Mouse (Mus musculus) ZHBTc4 (cell line): ENCODE measurements around the gene Mboat1.

ENCODE experiments used
- DNase-seq: peaks from one replicate; pipeline ENCODE4 v3.0.0-alpha.2; 2011; ENCODE audit warnings: low read depth, low spot score

Mboat1 gene

GRCm38 (mm10) chr13:30185959-30186358, 49.7 kb downstream of the Mboat1 start:
- DNase-seq = peak; percentile 67

DNA sequence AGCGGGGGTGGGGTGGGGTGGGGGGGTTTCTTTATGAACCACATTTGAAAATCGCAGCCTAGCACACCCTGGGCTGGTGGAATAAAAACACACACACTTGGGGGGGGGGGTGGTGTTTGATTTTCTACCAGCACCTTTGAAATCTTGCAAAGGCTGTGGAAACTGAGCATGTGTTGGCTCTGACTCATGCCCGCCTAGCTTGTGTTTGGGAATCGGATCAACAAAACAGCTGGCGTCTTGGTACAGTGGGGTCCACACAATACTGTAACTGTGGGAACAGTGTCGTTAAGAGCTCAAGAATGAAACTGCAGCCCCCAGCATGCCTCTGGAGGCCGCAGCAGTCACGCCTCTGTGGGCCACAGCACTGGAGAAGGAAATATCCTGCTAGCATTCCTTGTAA, 50.2 kb downstream of the Mboat1 start:
- no peak for DNase-seq

- DNase-seq = no peak
Measured at GRCm38 (mm10) chr13:30192031-30192716, 55.9 kb downstream of the Mboat1 start.

- peak; percentile 19 for DNase-seq
Measured at GRCm38 (mm10) chr13:30193363-30193762, 57.1 kb downstream of the Mboat1 start.

GRCm38 (mm10) chr13:30194834-30195233, 58.5 kb downstream of the Mboat1 start:
- DNase-seq = no peak

DNA sequence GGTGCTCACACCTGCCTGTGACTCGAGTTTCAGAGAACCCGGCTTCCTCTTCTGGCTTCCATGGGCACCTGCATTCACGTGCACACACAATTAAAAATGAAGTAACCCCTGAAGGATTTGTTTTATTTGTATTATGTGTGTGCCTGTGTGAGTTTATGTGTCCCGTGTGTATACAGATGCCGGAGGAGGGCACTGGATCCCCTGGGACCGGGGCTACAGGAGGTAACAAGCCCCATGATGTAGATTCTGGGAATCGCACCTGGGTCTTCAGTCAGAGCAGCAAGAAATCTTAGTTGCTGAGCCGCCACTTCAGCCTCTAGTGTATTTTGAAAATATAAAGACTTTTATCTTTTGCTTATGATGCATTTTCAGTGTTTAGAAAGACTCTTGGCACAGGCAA, 60.4 kb downstream of the Mboat1 start:
- no peak for DNase-seq

DNA sequence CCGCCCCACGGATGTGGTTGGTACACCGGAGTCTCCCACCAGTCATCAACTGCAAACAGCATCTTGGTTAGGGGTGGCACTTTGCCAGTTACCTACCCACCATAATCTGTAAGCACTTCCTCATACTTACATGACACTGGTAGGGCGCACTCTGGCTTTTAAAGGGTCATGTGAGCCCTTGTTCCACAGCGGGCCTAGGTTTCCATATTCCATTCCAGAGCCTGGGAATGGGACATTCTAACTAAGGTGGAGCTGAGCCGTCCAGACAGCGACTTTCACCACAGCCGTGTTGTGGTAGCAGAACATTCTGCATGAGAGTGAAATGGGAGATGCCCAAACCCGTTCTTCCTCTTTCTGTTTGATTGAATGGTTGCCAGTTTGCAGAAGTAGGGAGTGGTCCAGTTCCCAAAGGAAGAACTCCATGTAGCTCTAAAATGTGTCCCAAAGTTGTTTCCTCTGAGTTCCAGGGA, 61.8 kb downstream of the Mboat1 start:
- DNase-seq = peak; percentile 3

GRCm38 (mm10) chr13:30199821-30200220, 63.5 kb downstream of the Mboat1 start:
- DNase-seq = no peak

- no peak for DNase-seq
Measured at GRCm38 (mm10) chr13:30200737-30201136, 64.4 kb downstream of the Mboat1 start.

- DNase-seq = no peak
Measured at GRCm38 (mm10) chr13:30203018-30203417, 66.7 kb downstream of the Mboat1 start.

DNA sequence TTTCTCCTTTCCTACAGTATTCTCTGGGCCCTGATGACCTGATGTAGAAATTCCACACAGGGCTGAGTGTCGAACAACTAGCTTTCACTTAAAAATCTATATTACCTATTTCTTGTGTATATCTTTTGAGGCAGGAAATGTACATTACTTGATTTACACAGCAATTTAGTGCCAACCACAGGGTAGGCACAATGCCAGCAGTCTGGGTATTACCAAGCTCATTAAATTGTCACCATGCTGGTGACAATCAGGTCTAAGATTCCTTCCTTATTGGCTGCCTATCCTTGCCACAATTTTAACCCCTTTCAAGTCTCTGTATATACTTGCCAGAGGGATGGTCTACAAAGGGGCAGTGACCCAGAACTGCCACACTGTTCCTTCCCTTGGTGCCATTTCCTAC, 71.9 kb downstream of the Mboat1 start:
- no peak for DNase-seq

DNA sequence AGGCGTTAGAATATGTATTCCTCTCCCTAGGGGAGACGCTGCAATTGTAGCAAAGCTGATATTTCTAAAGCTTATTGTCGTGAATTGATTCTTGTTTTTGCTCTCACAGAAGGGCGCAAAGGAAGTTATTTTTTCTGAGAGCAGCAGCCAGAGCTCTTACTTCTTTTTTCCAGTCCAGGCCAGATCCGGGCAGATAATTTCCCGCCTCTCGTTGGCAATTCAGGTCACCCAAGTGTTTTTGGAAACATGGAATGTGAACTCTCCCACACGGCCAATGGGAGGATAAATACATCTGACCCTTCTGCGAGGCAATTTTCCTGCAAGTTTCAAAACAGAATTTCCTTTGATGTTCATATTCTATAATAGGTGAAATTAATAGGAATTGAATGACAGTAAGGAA, 77.0 kb downstream of the Mboat1 start:
- no peak for DNase-seq

DNA sequence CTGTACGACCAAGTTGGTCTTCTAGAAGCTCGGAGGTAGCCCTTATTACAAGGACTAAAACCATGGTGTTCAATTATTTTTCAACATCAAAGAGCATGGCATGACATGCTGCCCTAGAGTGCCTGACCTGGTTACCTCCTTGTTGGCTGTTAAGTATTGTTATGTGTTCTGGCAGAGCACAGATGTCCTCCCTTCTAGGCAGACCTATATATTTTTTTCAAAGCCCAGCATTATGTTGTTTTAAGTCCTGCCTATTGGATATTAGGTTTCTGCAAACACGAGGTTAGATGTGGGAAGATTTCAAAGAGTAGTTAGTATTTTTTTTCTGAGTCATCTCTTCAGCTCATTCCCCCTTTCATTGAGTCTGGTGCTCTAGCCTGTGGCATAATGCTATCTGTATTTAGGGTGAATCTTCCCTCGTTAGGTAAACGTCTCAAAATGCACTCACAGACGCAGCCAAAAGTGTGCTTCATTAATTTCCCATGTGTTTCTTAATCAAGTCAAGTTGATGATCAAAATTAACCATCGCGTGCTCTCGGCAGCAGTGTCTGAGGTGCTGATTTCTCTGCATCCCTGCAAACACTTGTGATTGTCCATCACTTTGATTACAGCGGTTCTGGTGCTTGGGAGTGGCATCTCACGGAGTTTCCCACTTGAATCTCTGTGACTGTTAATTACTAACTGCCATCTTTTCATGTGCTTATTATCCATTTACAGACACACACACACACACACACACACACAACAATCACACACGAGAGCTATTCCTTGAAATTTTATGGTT, 81.5 kb downstream of the Mboat1 start:
- DNase-seq = no peak

- DNase-seq = no peak
Measured at GRCm38 (mm10) chr13:30219597-30219996, 83.3 kb downstream of the Mboat1 start.

- no peak for DNase-seq
Measured at GRCm38 (mm10) chr13:30221316-30221715, 85.0 kb downstream of the Mboat1 start.

- no peak for DNase-seq
Measured at GRCm38 (mm10) chr13:30224114-30224513, 87.8 kb downstream of the Mboat1 start.

GRCm38 (mm10) chr13:30224659-30225058, 88.4 kb downstream of the Mboat1 start:
- peak; percentile 11 for DNase-seq

DNA sequence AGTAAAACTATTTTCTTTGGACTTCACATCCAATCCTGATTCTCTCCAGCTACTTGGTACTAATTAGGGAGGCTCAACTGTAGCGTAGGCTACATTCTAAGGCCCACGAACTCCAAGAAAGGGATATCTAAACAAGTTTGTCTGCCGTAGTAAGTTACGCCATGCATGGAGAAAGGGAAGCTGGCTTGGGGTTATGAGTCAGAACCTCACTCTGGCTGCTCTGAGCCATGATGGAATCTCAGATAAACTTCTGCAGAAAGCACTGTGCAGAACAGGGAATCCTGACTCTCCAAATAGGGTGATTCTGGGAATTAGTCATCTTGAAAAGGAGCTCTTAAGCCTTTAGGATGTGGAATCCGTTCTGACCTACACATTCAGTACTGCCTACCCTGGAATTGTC, 92.5 kb downstream of the Mboat1 start:
- DNase-seq = no peak

DNA sequence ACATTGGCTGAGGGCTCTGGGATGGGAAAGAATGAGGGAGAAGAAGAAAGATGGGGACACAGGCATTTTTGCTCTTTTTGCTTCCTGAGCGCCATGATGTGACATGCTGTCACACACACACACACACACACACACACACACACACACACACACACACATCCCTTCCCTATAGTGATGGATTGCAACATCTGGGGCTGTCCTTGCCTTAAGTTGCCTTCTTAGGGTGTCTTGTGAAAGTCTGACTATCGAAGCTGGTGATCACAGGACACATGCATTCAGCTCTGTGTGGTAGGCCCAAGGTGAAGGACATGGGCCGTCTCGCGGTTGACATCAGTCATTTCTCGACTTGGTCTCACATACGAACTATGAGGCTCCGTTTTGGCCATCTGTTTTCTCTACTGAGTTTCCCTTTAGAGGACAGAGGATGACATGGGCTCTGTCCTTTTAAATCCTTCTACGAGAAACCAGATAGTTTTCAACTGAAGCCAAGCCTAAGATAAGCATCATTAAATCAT, 93.4 kb downstream of the Mboat1 start:
- DNase-seq = no peak

- DNase-seq = no peak
Measured at GRCm38 (mm10) chr13:30235056-30235750, 98.9 kb downstream of the Mboat1 start.

DNA sequence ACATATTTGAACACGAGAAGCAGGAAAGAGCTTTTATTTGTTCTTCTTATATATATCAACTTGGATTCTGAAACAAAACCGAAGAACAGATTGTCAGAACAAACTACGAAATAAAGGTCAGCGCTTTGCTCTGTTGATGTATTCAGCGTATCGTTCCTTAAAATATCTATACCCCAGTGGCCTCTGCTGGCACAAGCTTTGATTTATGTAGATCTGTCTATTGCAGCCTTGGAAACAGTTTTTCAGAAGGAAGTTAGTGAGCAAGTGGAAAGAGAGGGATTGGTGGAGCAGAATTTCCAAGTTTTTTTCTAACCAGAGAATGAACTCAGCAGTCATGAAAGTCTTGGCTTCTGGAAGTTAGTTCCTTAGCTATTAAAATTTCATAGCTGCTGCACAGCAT, 103.1 kb downstream of the Mboat1 start:
- no peak for DNase-seq

GRCm38 (mm10) chr13:30245573-30245972, 109.3 kb downstream of the Mboat1 start:
- no peak for DNase-seq
